Mouse (Mus musculus) embryonic facial prominence, embryonic 10.5 days (tissue): ENCODE measurements around the gene Taar9. TPM values are rescaled to one million over a fixed set of nuclear protein-coding genes. Genes with fewer than 3 reads are reported as not detected.
"Not testable (repeated sequence)": the region's sequence is repeated elsewhere in the genome, so short reads cannot be mapped to it uniquely, and the experiment has no call there.

ENCODE experiments used
- DNase-seq: peaks from one replicate; pipeline ENCODE4 v3.0.0-alpha.2; 2017; ENCODE audit warnings: low spot score
- H3K27ac ChIP-seq: fragments of 300-500 bp; sonication (generic); replicated peaks from 2 replicates; pipeline ENCODE4 v1.5.1; 2016; ENCODE audit warnings: mild to moderate bottlenecking
- H3K27me3 ChIP-seq: fragments of 300-500 bp; sonication (generic); replicated peaks from 2 replicates; pipeline ENCODE4 v1.6.1; 2016; ENCODE audit warnings: low read depth, mild to moderate bottlenecking; ENCODE audit not compliant: poor library complexity, severe bottlenecking
- H3K36me3 ChIP-seq: fragments of 300-500 bp; sonication (generic); replicated peaks from 2 replicates; pipeline ENCODE4 v1.6.1; 2016; ENCODE audit warnings: mild to moderate bottlenecking, moderate library complexity
- H3K4me1 ChIP-seq: fragments of 300-500 bp; sonication (generic); 2 replicates; pipeline ENCODE4 v1.6.1; 2016
- H3K4me3 ChIP-seq: fragments of 300-500 bp; sonication (generic); 2 replicates; pipeline ENCODE4 v1.5.1; 2016; ENCODE audit warnings: mild to moderate bottlenecking, moderate library complexity
- H3K9me3 ChIP-seq: fragments of 300-500 bp; sonication (generic); 2 replicates; pipeline ENCODE4 v1.6.1; 2016; ENCODE audit warnings: mild to moderate bottlenecking
- WGBS: fragments of 180-500 bp; shearing (Covaris S2); methylation state at CpG from one replicate; pipeline ENCODE4 v1.1.7; 2016; 5-methylcytosine and 5-hydroxymethylcytosine counted together
- polyA plus RNA-seq: library from polyadenylated mRNA; unstranded; fragments of >200 nt; fragmentation: Nextera tagmentation; extraction: Ambion mirVana; gene quantifications from 2 replicates; pipeline ENCODE4 v1.2.1, GENCODE M21; 2016

Gene Taar9
- polyA plus RNA-seq, 1 experiment from 2014 or later = not detected

DNA sequence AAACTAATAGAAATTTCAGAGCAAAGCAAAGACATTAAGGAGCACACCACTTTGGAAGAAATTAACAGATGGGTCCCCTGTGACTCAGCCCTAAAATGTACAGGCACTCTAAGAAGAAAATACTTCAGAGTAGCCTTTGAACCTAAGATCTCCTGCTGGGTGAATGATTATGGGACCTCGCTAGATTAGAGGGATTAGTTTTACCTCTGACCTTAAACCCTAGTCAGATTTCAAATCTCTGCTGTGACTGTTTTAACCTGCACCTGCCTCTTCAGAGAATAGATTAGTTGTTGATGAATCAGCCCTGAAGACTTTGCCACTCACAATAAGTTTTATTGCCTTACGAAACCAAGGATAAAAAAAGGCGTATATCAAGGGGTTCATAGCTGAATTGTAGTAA is 1.1 kb downstream of the Taar9 start:
- DNase-seq = no peak
- Histone ChIP-seq H3K27ac (no peak overlapping the region), H3K4me3 (no peak overlapping the region), H3K9me3 (no peaks in the 10 kb centered on the region), H3K27me3 (no peaks in the 10 kb centered on the region), H3K36me3 (no peaks in the 10 kb centered on the region), H3K4me1 (peaks cover 6% of the 10 kb centered on the region; the same call in 1 of the 2 replicates)
- WGBS = 56% methylated on average over 3 of the region's 3 CpGs

DNA sequence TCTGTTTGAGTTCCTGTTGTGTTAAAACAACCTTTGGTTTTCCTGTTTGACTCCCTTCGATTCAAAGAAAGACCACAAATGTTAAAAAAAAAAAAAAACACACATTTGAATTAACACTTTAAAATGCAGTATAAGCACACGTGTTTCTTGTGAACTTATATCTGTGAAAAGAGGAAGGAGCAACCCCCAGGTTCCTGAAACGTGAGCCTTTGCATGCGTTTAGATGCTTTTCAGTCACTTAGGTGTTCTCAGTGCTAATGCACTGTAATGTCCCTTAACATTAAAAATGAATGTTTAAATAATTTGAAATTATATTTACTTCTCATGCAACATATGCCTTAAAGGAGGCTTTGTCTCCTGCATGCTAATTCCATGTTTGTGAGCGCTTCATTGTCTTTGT is 1.6 kb downstream of the Taar9 start:
- Histone ChIP-seq H3K27ac (no peak overlapping the region), H3K36me3 (no peaks in the 10 kb centered on the region), H3K4me1 (peaks cover 6% of the 10 kb centered on the region; the same call in 1 of the 2 replicates), H3K9me3 (no peaks in the 10 kb centered on the region), H3K4me3 (no peak overlapping the region), H3K27me3 (no peaks in the 10 kb centered on the region)
- 71% methylated on average over 5 of the region's 5 CpGs for WGBS
- DNase-seq = no peak

DNA sequence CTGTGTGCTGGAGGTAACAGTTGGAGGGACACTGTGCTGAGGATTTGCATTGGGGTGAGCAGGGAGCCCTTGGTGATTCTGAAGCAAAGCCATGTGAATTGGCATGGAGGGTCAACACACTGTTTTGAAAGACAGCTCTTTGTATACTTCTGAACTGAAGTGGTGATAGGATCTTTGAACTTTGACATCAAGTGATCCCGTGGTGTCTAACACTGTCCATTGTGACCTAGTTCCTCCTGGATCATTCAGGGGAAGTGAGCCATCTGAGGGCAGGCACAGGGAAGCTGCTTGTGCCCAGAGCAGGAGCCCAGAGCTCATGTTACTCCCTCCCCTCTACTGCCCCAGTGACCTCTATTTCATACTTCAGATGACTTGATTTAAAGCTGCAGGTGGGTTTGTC is 6.0 kb downstream of the Taar9 start:
- DNase-seq, H3K4me3 ChIP-seq, H3K27me3 ChIP-seq, H3K9me3 ChIP-seq, H3K4me1 ChIP-seq, H3K27ac ChIP-seq, H3K36me3 ChIP-seq: not testable (repeated sequence)
- 30% methylated on average over 1 of the region's 1 CpGs for WGBS

DNA sequence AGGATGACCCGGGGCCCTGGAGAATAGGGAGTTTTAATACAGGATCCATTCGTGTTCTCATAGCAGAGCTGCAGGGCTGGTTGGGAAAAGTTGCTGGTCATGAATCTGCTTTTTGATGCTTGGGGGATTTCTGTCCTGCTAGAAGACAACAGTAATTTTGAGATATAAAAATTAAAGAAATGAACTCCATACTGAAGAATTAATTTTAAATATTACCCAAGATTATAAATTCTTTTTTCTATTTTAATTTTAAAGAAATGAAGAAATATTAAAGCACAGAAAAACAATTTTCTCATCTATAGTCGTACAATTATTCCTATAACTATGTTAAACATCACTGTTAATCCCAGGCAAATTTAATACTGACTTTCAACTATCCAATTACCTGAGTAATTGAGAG is 7.5 kb downstream of the Taar9 start, which contains the start of gene Taar8c:
Gene Taar8c, minus strand, starts transcription at position 101 of the 400 bp plus-strand sequence.
- H3K27ac ChIP-seq, H3K4me1 ChIP-seq, H3K4me3 ChIP-seq, H3K27me3 ChIP-seq, H3K36me3 ChIP-seq, DNase-seq, H3K9me3 ChIP-seq: not testable (repeated sequence)
- WGBS = 92% methylated on average over 1 of the region's 3 CpGs

DNA sequence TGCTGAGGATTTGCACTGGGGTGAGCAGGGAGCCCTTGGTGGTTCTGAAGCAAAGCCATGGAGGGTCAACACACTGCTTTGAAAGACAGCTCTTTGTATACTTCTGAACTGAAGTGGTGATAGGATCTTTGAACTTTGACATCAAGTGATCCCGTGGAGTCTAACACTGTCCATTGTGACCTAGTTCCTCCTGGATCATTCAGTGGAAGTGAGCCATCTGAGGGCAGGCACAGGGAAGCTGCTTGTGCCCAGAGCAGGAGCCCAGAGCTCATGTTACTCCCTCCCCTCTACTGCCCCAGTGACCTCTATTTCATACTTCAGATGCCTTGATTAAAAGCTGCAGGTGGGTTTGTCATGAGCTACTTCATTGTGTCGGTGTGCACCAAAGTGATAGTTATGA is 12.3 kb downstream of the Taar9 start:
- not testable (repeated sequence) for H3K27me3 ChIP-seq, DNase-seq, H3K4me3 ChIP-seq, H3K36me3 ChIP-seq, H3K27ac ChIP-seq, H3K9me3 ChIP-seq, H3K4me1 ChIP-seq
- 53% methylated on average over 2 of the region's 2 CpGs for WGBS

DNA sequence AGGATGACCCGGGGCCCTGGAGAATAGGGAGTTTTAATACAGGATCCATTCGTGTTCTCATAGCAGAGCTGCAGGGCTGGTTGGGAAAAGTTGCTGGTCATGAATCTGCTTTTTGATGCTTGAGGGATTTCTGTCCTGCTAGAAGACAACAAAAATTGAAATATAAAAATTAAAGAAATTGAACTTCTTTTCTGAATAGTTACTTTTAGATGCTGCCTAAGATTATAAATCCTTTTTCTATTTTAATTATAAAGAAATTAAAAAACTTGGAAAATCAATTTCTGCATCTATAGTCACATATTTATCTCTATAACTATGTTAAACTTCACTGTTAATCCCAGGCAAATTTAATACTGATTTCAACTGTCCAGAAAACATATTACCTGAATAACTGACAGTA is 17.1 kb downstream of the Taar9 start, which contains the start of gene Taar8b:
Gene Taar8b, minus strand, starts transcription at position 101 of the 400 bp plus-strand sequence.
- no peak for DNase-seq
- Histone ChIP-seq H3K27me3 (no peaks in the 10 kb centered on the region), H3K4me3 (no peak within 1 kb of the TSS), H3K9me3 (no peaks in the 10 kb centered on the region), H3K36me3 (no peaks in the 10 kb centered on the region), H3K4me1 (no peaks in the 10 kb centered on the region), H3K27ac (no peak within 1 kb of the TSS)
- WGBS = 78% methylated on average over 2 of the region's 2 CpGs

DNA sequence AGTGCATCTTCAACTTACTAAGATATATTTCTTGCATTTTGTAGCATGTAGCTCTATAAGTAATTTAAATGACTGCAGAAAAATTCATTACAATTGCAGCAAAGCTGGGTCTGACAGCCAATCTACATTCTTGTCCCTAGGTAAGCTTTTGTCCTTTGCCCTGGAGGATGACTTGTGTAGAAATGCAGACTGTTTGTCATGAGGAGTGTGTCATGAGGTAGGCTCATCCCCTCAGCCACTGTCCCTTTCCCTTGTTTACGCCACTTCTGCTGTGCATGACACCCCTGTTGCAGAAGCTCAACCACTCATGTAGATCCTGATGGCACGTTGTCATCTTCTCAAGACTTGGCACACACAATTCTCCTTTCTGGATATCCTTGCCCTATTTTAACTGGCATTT is 22.2 kb downstream of the Taar9 start:
- 94% methylated on average over 2 of the region's 2 CpGs for WGBS
- Histone ChIP-seq H3K27me3 (no peaks in the 10 kb centered on the region), H3K4me1 (no peaks in the 10 kb centered on the region), H3K36me3 (no peaks in the 10 kb centered on the region), H3K9me3 (no peaks in the 10 kb centered on the region), H3K27ac (no peak overlapping the region), H3K4me3 (no peak overlapping the region)
- DNase-seq = no peak

DNA sequence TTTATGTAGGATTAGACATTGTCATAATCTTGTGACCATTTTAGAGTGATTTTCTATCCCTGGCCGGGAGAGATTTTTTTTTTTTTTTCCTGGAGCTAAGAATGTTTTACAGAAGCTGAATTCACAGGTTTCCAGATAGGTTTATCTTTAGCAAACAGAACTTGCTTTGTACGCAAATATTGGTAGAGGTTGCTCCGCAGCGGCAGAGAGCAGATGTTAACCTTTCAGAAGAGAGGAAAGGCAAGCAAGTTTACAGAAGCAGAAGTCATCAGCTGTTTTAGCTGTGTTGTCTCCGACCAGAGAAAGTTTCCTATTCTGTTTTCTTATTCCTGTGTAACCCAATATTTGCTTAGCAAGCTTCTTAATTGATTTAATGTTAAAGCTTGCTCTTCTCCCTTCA is 22.8 kb downstream of the Taar9 start:
- Histone ChIP-seq H3K36me3 (no peaks in the 10 kb centered on the region), H3K9me3 (no peaks in the 10 kb centered on the region), H3K4me3 (no peak overlapping the region), H3K27ac (no peak overlapping the region), H3K4me1 (no peaks in the 10 kb centered on the region), H3K27me3 (no peaks in the 10 kb centered on the region)
- WGBS = 79% methylated on average over 5 of the region's 5 CpGs
- DNase-seq = no peak

DNA sequence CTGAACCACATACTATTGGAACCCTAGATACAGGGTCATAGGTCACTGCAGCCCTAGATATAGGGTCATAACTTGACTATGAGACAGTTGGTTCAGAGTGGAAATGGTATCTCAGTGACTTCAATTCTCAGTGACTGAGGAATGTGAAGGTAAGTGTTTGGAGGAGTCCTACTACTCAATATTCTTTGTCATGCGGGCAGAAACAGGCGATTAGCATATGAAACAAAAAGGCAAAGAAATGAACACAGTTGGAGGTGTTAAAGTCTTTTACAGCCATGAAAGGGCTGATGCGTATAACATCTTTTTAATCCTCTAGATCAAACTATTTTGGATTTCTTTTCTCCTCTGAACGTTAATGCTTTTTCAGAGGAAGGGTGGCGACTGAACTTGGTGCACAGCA is 23.4 kb downstream of the Taar9 start:
- no peaks in the 10 kb centered on the region for H3K9me3 ChIP-seq
- no peaks in the 10 kb centered on the region for H3K36me3 ChIP-seq
- no peaks in the 10 kb centered on the region for H3K4me1 ChIP-seq
- DNase-seq = no peak
- 70% methylated on average over 5 of the region's 5 CpGs for WGBS
- H3K27me3 ChIP-seq = no peaks in the 10 kb centered on the region
- no peak overlapping the region for H3K4me3 ChIP-seq
- no peak overlapping the region for H3K27ac ChIP-seq

DNA sequence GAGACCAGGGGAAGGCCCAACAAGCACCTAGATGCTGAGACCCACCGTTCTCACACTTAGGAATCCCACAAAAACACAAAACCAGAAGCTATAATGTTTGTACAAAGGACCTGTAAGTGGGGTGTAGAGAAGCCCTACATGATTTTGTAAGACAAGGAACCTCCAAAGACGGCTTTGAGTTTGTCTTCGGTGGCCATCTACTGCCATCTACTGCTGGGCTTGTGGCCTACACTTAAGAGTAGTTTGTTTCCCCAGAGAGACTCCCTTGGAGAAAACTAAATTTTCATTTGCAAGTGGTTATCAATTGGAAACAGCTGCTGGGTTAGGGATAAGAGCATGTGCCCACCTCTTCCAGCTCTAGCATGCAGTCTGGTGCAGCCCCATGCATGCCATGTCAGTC is 29.2 kb downstream of the Taar9 start:
- Histone ChIP-seq H3K27ac (no peak overlapping the region), H3K36me3 (no peaks in the 10 kb centered on the region), H3K4me1 (no peaks in the 10 kb centered on the region), H3K9me3 (no peaks in the 10 kb centered on the region), H3K4me3 (no peak overlapping the region), H3K27me3 (no peaks in the 10 kb centered on the region)
- peak; percentile 45 for DNase-seq
- WGBS = 39% methylated on average over 3 of the region's 3 CpGs

DNA sequence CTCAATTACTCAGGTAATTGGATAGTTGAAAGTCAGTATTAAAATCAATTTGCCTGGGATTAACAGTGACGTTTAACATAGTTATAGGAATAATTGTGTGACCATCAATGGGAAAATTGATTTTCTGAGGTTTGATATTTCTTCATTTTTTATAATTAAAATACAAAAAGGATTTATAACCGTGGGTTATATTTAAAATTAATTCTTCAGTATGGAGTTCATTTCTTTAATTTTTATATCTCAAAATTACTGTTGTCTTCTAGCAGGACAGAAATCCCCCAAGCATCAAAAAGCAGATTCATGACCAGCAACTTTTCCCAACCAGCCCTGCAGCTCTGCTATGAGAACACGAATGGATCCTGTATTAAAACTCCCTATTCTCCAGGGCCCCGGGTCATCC is 33.1 kb downstream of the Taar9 start, which contains the start of gene Taar8a:
Gene Taar8a, plus strand, starts transcription at position 301 of the 400 bp plus-strand sequence.
- H3K27ac ChIP-seq, DNase-seq, H3K4me3 ChIP-seq, H3K9me3 ChIP-seq, H3K27me3 ChIP-seq, H3K36me3 ChIP-seq, H3K4me1 ChIP-seq: not testable (repeated sequence)
- WGBS = 84% methylated on average over 2 of the region's 4 CpGs

DNA sequence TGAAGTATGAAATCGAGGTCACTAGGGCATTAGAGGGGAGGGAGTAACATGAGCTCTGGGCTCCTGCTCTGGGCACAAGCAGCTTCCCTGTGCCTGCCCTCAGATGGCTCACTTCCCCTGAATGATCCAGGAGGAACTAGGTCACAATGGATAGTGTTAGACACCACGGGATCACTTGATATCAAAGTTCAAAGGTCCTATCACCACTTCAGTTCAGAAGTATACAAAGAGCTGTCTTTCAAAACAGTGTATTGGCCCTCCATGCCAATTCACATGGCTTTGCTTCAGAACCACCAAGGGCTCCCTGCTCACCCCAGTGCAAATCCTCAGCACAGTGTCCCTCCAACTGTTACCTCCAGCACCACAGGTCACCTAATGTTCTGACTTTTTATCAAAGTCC is 34.6 kb downstream of the Taar9 start:
- not testable (repeated sequence) for H3K4me3 ChIP-seq, H3K9me3 ChIP-seq, H3K27ac ChIP-seq, H3K36me3 ChIP-seq, DNase-seq, H3K27me3 ChIP-seq, H3K4me1 ChIP-seq
- 38% methylated on average over 2 of the region's 2 CpGs for WGBS

DNA sequence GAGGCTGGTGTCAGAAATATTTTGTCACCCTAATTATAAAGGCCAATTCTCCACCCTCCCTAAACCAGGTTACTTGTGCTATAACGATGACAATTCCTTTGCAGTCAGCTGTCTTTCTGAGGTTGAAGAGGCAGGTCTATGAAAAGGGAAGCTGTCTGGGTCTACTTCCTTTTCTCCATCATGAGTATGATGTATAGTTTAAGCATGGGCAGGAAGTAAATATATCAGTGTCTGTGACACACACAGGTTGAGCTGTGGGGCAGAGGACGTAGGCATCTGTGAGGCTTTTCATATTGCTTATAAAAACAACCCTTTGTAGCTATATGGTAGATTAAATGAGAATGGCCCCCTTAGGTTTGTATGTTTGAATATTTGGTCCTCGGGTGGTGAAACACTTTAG is 50.3 kb downstream of the Taar9 start:
- WGBS = 91% methylated on average over 3 of the region's 3 CpGs
- H3K4me1 ChIP-seq = no peaks in the 10 kb centered on the region
- H3K36me3 ChIP-seq = no peaks in the 10 kb centered on the region
- no peak for DNase-seq
- no peak overlapping the region for H3K27ac ChIP-seq
- no peaks in the 10 kb centered on the region for H3K9me3 ChIP-seq
- no peaks in the 10 kb centered on the region for H3K27me3 ChIP-seq
- H3K4me3 ChIP-seq = no peak overlapping the region
